Mouse (Mus musculus): ENCODE results near the gene Styk1.
A peak's percentile ranks its signal among the peaks of the same experiment; 100 is the strongest.

The Styk1 gene

GRCm38 (mm10) chr6:131369866-131370616 lies 16.6 kb upstream of the Styk1 start:
- no peak for DNase-seq (ENCODE audit: low read depth, low spot score)

- DNase-seq (ENCODE audit: low read depth, low spot score): no peak
These were observed 13.7 kb upstream of the Styk1 start for GRCm38 (mm10) chr6:131367101-131367500.

- no peak for DNase-seq (ENCODE audit: low read depth, low spot score)
These were observed 11.0 kb upstream of the Styk1 start for GRCm38 (mm10) chr6:131364353-131364752.

GRCm38 (mm10) chr6:131362987-131363765 lies 9.8 kb upstream of the Styk1 start:
- DNase-seq (ENCODE audit: low read depth, low spot score): no peak

- DNase-seq (ENCODE audit: low read depth, low spot score): no peak
These were observed 7.3 kb upstream of the Styk1 start for GRCm38 (mm10) chr6:131360693-131361092.

GRCm38 (mm10) chr6:131359543-131359942 lies 6.1 kb upstream of the Styk1 start:
- DNase-seq (ENCODE audit: low read depth, low spot score): no peak

- DNase-seq (ENCODE audit: low read depth, low spot score): peak; percentile 44
These were observed 1.5 kb upstream of the Styk1 start for GRCm38 (mm10) chr6:131354913-131355312.

GRCm38 (mm10) chr6:131347026-131347425 lies 6.4 kb downstream of the Styk1 start:
- DNase-seq (ENCODE audit: low read depth, low spot score): no peak

GRCm38 (mm10) chr6:131344346-131344745 lies 9.1 kb downstream of the Styk1 start:
- no peak for DNase-seq (ENCODE audit: low read depth, low spot score)

- no peak for DNase-seq (ENCODE audit: low read depth, low spot score)
These were observed 13.3 kb downstream of the Styk1 start for GRCm38 (mm10) chr6:131340082-131340481.

- DNase-seq (ENCODE audit: low read depth, low spot score): no peak
These were observed 14.1 kb downstream of the Styk1 start for GRCm38 (mm10) chr6:131339309-131339708.

- no peak for DNase-seq (ENCODE audit: low read depth, low spot score)
These were observed 14.6 kb downstream of the Styk1 start for GRCm38 (mm10) chr6:131338787-131339186.

- DNase-seq (ENCODE audit: low read depth, low spot score): no peak
These were observed 26.3 kb downstream of the Styk1 start for GRCm38 (mm10) chr6:131327076-131327475.

GRCm38 (mm10) chr6:131321854-131322639 lies 31.4 kb downstream of the Styk1 start:
- no peak for DNase-seq (ENCODE audit: low read depth, low spot score)

- DNase-seq (ENCODE audit: low read depth, low spot score): no peak
These were observed 37.0 kb downstream of the Styk1 start for GRCm38 (mm10) chr6:131316155-131317101.

GRCm38 (mm10) chr6:131308031-131308430 lies 45.4 kb downstream of the Styk1 start:
- DNase-seq (ENCODE audit: low read depth, low spot score): no peak

GRCm38 (mm10) chr6:131304776-131305175 lies 48.6 kb downstream of the Styk1 start:
- DNase-seq (ENCODE audit: low read depth, low spot score): no peak

GRCm38 (mm10) chr6:131298531-131298930 lies 54.9 kb downstream of the Styk1 start:
- DNase-seq (ENCODE audit: low read depth, low spot score): no peak

- DNase-seq (ENCODE audit: low read depth, low spot score): no peak
These were observed 58.8 kb downstream of the Styk1 start for GRCm38 (mm10) chr6:131294435-131295112.

GRCm38 (mm10) chr6:131293916-131294315 lies 59.5 kb downstream of the Styk1 start:
- no peak for DNase-seq (ENCODE audit: low read depth, low spot score)

Data from forelimb bud, embryonic 11.5 days (tissue).